Mouse (Mus musculus): ENCODE measurements at regions not wholly inside any gene's neighbourhood (a gene's known extent, or its start where the extent isn't known, plus 50 kb on each side); places are given as distances from the start of the nearest gene placed in this dataset.

DNA sequence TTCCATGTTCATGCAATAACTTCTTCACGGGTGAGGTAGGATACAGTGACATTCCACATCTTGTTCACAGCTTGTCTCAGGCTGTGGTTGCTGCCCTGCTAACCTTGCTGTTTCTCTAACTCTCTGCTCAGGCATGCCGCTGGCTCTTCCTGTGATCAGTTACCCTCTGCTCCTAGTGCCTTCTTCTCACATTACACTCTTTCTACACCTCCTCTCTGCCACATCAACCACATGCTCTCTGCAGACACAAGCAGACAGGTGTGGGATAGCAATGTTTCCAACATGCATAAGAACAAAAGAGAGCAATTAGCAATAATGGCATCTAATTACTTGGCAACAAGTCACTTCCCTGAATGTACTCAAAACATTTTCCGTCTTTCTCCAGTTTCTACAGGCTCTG, 128.7 kb downstream of the Nfkbiz start:
- Histone ChIP-seq H3K27ac (no peak overlapping the region), H3K36me3 (replicated peaks; ENCODE audit: control insufficient read depth, insufficient read depth) (no peaks in the 10 kb centered on the region), H3K9ac (no peak overlapping the region), H3K9me3 (ENCODE audit: control insufficient read depth, low read length) (no peaks in the 10 kb centered on the region), H3K4me3 (replicated peaks; ENCODE audit: low read length) (no peak overlapping the region), H3K27me3 (ENCODE audit: control insufficient read depth, insufficient read depth, low read length) (no peaks in the 10 kb centered on the region), H3K4me2 (replicated peaks) (no peak overlapping the region), H3K4me1 (replicated peaks; ENCODE audit: control insufficient read depth, insufficient read depth, low read length) (no peaks in the 10 kb centered on the region)
- DNase-seq (ENCODE audit: low spot score) (no peak), ATAC-seq (ENCODE audit: low FRiP score) (no peak)
- 80% methylated on average over 3 of the region's 3 CpGs for WGBS

DNA sequence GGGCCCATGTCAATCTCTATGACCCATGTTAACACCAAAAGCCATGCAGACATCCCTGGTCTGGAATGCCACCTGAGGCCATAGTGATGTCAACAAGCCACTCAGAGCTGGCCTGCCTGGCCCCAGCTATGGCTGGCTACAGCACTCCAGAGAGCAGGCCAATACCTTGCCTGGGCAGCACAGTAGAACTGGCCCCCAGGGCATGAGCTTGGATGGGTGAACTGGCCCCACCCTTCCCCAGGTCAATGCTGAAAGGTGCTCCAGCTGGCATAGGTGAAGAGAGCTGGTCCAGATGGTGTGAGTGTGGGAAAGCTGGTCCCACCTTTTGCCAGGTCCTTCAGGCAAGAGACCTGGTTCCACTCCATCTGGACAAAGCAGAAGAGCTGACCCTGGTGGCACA, 132.2 kb downstream of the Nfkbiz start:
- H3K9ac ChIP-seq: no peak overlapping the region
- H3K9me3 ChIP-seq (ENCODE audit: control insufficient read depth, low read length): no peaks in the 10 kb centered on the region
- H3K27ac ChIP-seq: no peak overlapping the region
- no peaks in the 10 kb centered on the region for H3K27me3 ChIP-seq (ENCODE audit: control insufficient read depth, insufficient read depth, low read length)
- no peaks in the 10 kb centered on the region for H3K36me3 ChIP-seq (replicated peaks; ENCODE audit: control insufficient read depth, insufficient read depth)
- H3K4me1 ChIP-seq (replicated peaks; ENCODE audit: control insufficient read depth, insufficient read depth, low read length): no peaks in the 10 kb centered on the region
- ATAC-seq (ENCODE audit: low FRiP score) (no peak), DNase-seq (ENCODE audit: low spot score) (no peak)
- no peak overlapping the region for H3K4me2 ChIP-seq (replicated peaks)
- H3K4me3 ChIP-seq (replicated peaks; ENCODE audit: low read length): no peak overlapping the region

DNA sequence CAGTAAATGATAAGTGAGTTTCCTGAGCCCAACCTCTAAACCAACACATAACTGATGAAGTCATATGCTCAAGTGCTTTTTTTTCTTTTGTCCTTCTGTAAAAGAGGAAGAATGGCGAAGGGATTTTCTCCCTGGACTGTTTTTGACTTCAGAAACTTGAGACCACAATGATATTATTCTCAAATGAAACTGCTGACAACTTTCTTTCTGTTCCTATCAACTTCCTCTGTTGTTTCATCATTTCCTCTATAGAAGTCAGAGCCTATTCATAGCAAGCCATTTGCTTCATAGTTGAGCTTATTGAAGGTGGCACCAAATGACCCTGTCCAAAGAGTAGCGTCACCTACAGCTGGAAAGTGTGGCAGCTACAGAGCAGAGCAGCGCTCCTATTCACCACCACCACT, 140.2 kb downstream of the Nfkbiz start:
- Histone ChIP-seq H3K36me3 (replicated peaks; ENCODE audit: control insufficient read depth, insufficient read depth) (no peaks in the 10 kb centered on the region), H3K9me3 (ENCODE audit: control insufficient read depth, low read length) (no peaks in the 10 kb centered on the region), H3K27me3 (ENCODE audit: control insufficient read depth, insufficient read depth, low read length) (no peaks in the 10 kb centered on the region), H3K9ac (no peak overlapping the region), H3K4me1 (replicated peaks; ENCODE audit: control insufficient read depth, insufficient read depth, low read length) (no peaks in the 10 kb centered on the region), H3K4me3 (replicated peaks; ENCODE audit: low read length) (no peak overlapping the region), H3K27ac (no peak overlapping the region), H3K4me2 (replicated peaks) (no peak overlapping the region)
- DNase-seq (ENCODE audit: low spot score) (no peak), ATAC-seq (ENCODE audit: low FRiP score) (no peak)
- 77% methylated on average over 3 of the region's 3 CpGs for whole genome bisulfite sequencing

DNA sequence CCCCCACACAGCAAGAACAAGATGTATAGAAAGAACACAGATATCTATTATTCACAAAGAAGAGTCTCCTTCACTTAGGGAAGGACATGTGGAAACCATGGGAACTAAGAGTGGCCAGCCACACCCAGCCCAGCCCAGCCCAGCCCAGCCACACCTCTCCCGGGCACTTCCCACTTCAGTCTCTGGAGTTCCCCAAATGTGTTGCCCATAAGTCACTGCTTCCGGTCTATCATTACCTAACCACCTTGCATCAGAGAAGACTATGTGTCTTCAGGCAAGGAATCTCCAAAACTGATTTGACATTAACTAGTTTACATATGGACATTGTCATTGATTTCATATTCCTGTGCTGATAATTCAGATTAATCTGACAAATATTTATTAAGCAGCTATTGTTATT, 147.6 kb downstream of the Nfkbiz start:
- DNase-seq (ENCODE audit: low spot score): no peak
- no peak overlapping the region for H3K27ac ChIP-seq
- no peaks in the 10 kb centered on the region for H3K4me1 ChIP-seq (replicated peaks; ENCODE audit: control insufficient read depth, insufficient read depth, low read length)
- H3K4me3 ChIP-seq (replicated peaks; ENCODE audit: low read length): no peak overlapping the region
- H3K36me3 ChIP-seq (replicated peaks; ENCODE audit: control insufficient read depth, insufficient read depth): no peaks in the 10 kb centered on the region
- H3K4me2 ChIP-seq (replicated peaks): no peak overlapping the region
- H3K9ac ChIP-seq: no peak overlapping the region
- no peak for ATAC-seq (ENCODE audit: low FRiP score)
- no peaks in the 10 kb centered on the region for H3K27me3 ChIP-seq (ENCODE audit: control insufficient read depth, insufficient read depth, low read length)
- 84% methylated on average over 2 of the region's 2 CpGs for WGBS
- H3K9me3 ChIP-seq (ENCODE audit: control insufficient read depth, low read length): no peaks in the 10 kb centered on the region

DNA sequence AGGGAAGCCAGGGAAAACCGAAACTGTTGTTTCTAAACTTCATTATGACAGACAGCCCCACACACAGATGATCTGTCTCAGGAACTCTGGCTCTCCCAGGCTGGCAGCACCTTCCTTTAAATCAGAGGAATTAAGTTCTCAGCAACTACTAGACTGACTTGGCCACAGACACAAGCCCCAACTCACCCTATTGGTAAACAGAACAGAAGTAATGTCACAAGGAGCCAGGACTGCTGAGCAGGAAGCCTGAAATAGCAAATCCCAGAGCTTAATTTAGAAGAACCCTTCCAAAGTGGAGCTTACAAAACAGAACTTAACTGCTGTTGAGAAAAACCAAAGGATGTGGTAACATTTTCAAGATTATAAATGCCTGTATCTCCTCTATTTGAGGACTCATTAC, 174.8 kb downstream of the Nfkbiz start:
- Histone ChIP-seq H3K9me3 (ENCODE audit: control insufficient read depth, low read length) (no peaks in the 10 kb centered on the region), H3K27me3 (ENCODE audit: control insufficient read depth, insufficient read depth, low read length) (no peaks in the 10 kb centered on the region), H3K4me3 (replicated peaks; ENCODE audit: low read length) (no peak overlapping the region), H3K27ac (no peak overlapping the region), H3K4me1 (replicated peaks; ENCODE audit: control insufficient read depth, insufficient read depth, low read length) (no peaks in the 10 kb centered on the region), H3K36me3 (replicated peaks; ENCODE audit: control insufficient read depth, insufficient read depth) (no peaks in the 10 kb centered on the region), H3K4me2 (replicated peaks) (no peak overlapping the region), H3K9ac (no peak overlapping the region)
- ATAC-seq (ENCODE audit: low FRiP score) (no peak), DNase-seq (ENCODE audit: low spot score) (no peak)
- 97% methylated on average over 1 of the region's 1 CpGs for WGBS

DNA sequence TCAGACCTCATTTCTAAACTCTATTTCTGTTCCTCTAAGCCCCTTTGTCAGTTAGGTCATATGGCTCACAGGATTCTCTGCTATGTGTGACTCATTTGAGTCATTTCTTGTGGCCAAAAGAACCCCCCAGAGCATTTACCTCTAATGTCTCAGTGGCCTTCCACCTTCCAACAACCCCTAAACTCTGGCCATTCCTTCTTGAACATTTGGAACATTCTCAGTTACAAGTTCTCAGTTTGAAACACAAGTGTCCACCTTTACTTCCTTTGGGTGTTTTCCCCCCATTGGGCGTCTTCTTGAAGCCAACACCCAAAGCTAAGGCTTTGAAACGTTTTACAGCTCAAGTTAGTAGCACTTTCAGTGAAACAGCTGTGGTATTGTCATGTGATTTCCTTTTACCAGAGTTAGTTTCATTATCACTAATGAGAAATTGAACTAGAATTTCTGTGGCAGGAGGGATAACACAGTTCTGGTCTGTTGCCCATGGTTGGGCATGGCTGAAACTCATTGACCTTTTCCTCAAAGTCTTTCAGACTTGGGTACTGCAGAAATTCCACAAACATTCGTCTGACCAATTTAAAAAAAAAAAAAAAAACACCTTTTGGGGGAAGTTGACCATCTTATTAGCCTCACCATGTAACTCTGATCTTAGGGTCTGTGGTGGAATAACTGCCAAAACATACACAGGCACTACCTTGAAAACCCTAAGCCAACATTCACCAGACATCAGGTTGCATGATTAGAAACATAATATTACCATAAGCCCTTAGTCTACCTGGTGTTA, 201.8 kb downstream of the Nfkbiz start:
- Histone ChIP-seq H3K4me1 (replicated peaks; ENCODE audit: control insufficient read depth, insufficient read depth, low read length) (no peaks in the 10 kb centered on the region), H3K4me2 (replicated peaks) (no peak overlapping the region), H3K4me3 (replicated peaks; ENCODE audit: low read length) (no peak overlapping the region), H3K9me3 (ENCODE audit: control insufficient read depth, low read length) (no peaks in the 10 kb centered on the region), H3K27ac (no peak overlapping the region), H3K9ac (no peak overlapping the region), H3K27me3 (ENCODE audit: control insufficient read depth, insufficient read depth, low read length) (no peaks in the 10 kb centered on the region), H3K36me3 (replicated peaks; ENCODE audit: control insufficient read depth, insufficient read depth) (no peaks in the 10 kb centered on the region)
- WGBS: 62% methylated on average over 3 of the region's 3 CpGs
- ATAC-seq (ENCODE audit: low FRiP score) (no peak), DNase-seq (ENCODE audit: low spot score) (no peak)

DNA sequence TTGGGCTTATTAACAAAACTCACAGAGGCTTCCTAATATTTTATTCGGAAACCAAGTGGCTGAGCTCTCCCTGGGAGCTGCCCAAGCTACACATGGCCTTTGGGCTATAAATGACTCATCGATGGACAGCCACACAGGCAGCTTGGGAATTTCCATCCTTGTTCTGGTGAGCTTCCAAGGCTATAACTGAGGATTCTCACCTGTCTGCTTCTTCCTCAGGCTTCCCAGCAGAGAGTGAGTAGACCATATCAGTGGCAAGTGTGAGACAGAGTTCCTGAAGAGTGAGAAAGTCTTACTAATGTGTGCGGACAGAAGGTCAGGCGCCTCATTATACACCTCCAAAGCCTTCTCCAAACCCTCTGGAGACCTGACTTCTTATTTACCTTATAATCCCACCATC, 202.5 kb downstream of the Nfkbiz start:
- no peaks in the 10 kb centered on the region for H3K9me3 ChIP-seq (ENCODE audit: control insufficient read depth, low read length)
- WGBS: 91% methylated on average over 4 of the region's 4 CpGs

DNA sequence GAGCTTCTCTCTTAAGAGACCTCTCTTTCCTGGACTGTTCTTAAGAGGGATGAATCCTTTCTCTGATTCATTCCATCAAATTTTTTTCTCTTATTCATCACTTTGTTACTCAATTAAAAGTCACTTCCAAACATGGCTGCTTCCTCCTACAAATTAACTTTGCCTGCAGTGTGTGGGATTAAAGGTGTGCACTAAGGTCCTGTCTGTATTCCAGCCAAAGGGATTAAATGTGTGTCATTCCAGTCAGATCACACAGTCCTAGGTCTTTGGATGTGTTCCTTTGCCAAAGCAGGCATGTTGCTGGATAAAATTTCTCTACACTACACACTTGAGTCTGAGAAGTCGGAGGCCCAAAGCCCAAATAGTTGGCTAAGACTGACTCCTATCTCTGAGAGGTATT, 204.0 kb downstream of the Nfkbiz start:
- ATAC-seq (ENCODE audit: low FRiP score): no peak
- no peaks in the 10 kb centered on the region for H3K36me3 ChIP-seq (replicated peaks; ENCODE audit: control insufficient read depth, insufficient read depth)
- H3K27me3 ChIP-seq (ENCODE audit: control insufficient read depth, insufficient read depth, low read length): no peaks in the 10 kb centered on the region
- no peaks in the 10 kb centered on the region for H3K9me3 ChIP-seq (ENCODE audit: control insufficient read depth, low read length)
- no peak overlapping the region for H3K4me3 ChIP-seq (replicated peaks; ENCODE audit: low read length)
- H3K9ac ChIP-seq: no peak overlapping the region
- no peak overlapping the region for H3K4me2 ChIP-seq (replicated peaks)
- 83% methylated on average over 1 of the region's 1 CpGs for WGBS
- no peak for DNase-seq (ENCODE audit: low spot score)
- no peak overlapping the region for H3K27ac ChIP-seq
- H3K4me1 ChIP-seq (replicated peaks; ENCODE audit: control insufficient read depth, insufficient read depth, low read length): no peaks in the 10 kb centered on the region

More for the DNA sequence above, 202.5 kb downstream of the Nfkbiz start:
- no peak overlapping the region for H3K4me2 ChIP-seq (replicated peaks)
- H3K4me1 ChIP-seq (replicated peaks; ENCODE audit: control insufficient read depth, insufficient read depth, low read length): no peaks in the 10 kb centered on the region
- ATAC-seq (ENCODE audit: low FRiP score) (no peak), DNase-seq (ENCODE audit: low spot score) (no peak)
- no peak overlapping the region for H3K9ac ChIP-seq
- no peaks in the 10 kb centered on the region for H3K36me3 ChIP-seq (replicated peaks; ENCODE audit: control insufficient read depth, insufficient read depth)
- no peak overlapping the region for H3K4me3 ChIP-seq (replicated peaks; ENCODE audit: low read length)
- H3K27me3 ChIP-seq (ENCODE audit: control insufficient read depth, insufficient read depth, low read length): no peaks in the 10 kb centered on the region
- H3K27ac ChIP-seq: no peak overlapping the region

DNA sequence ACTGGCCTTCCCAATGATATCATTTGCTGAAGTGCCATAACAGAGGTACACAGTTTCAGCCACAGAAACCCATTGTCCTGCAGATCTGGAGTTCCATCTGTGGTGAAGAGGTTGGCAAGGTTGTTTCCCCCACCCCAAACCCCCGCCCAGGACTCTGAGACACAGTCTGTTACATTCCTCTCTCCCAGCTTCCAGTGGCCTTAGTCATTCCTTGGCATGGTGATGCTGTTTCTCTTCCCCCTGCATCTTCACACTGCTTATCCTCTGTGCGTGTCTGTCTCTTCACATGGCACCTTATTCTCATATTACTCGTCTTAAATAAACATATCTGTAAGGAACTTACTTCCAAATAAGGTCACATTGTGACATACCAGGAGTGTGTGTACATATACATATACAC, 206.5 kb downstream of the Nfkbiz start:
- DNase-seq (ENCODE audit: low spot score) (no peak), ATAC-seq (ENCODE audit: low FRiP score) (no peak)
- Histone ChIP-seq H3K4me3 (replicated peaks; ENCODE audit: low read length) (no peak overlapping the region), H3K9me3 (ENCODE audit: control insufficient read depth, low read length) (no peaks in the 10 kb centered on the region), H3K36me3 (replicated peaks; ENCODE audit: control insufficient read depth, insufficient read depth) (no peaks in the 10 kb centered on the region), H3K4me2 (replicated peaks) (no peak overlapping the region), H3K4me1 (replicated peaks; ENCODE audit: control insufficient read depth, insufficient read depth, low read length) (no peaks in the 10 kb centered on the region), H3K27ac (no peak overlapping the region), H3K27me3 (ENCODE audit: control insufficient read depth, insufficient read depth, low read length) (no peaks in the 10 kb centered on the region), H3K9ac (no peak overlapping the region)
- WGBS: 86% methylated on average over 3 of the region's 3 CpGs

DNA sequence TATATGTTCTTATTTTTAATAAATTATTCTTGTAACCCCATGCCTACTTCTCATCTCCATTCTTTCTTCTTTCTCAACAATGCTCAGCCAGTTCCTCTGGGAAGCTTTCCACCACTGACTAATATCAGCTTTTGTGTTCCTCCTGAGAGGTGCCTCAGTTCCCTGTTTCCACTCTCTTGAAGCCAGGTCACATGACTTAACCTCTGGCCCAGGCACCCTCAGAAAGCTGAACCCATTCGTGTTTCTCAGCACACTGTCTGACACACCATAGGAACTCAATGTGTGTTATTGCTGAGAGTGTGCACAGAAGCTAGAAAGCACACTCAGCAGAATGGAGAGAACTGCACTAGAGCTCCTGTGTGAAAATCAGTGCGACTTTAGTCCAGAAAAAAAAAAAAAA, 207.1 kb downstream of the Nfkbiz start:
- no peak overlapping the region for H3K4me3 ChIP-seq (replicated peaks; ENCODE audit: low read length)
- H3K27ac ChIP-seq: no peak overlapping the region
- no peak overlapping the region for H3K9ac ChIP-seq
- WGBS: 61% methylated on average over 2 of the region's 2 CpGs
- ATAC-seq (ENCODE audit: low FRiP score) (no peak), DNase-seq (ENCODE audit: low spot score) (no peak)
- H3K4me2 ChIP-seq (replicated peaks): no peak overlapping the region
- no peaks in the 10 kb centered on the region for H3K4me1 ChIP-seq (replicated peaks; ENCODE audit: control insufficient read depth, insufficient read depth, low read length)
- no peaks in the 10 kb centered on the region for H3K9me3 ChIP-seq (ENCODE audit: control insufficient read depth, low read length)
- no peaks in the 10 kb centered on the region for H3K36me3 ChIP-seq (replicated peaks; ENCODE audit: control insufficient read depth, insufficient read depth)
- no peaks in the 10 kb centered on the region for H3K27me3 ChIP-seq (ENCODE audit: control insufficient read depth, insufficient read depth, low read length)
